Mouse (Mus musculus) embryonic facial prominence, embryonic 14.5 days (tissue): ENCODE results near the gene Fastkd5. TPM values are rescaled to one million over a fixed set of nuclear protein-coding genes. Genes with fewer than 3 reads are reported as not detected.

Experiments
- ATAC-seq: fragments of 200-750 bp; cut with Nextera tagmentation; 2 replicates; pipeline ENCODE4 v1.8.0; 2017; ENCODE audit warnings: low read depth, moderate number of reproducible peaks, moderate TSS enrichment
- DNase-seq: peaks from one replicate; pipeline ENCODE4 v3.0.0-alpha.2; 2015; ENCODE audit warnings: low spot score
- H3K27ac ChIP-seq: fragments of 300-500 bp; sonication (generic); replicated peaks from 2 replicates; pipeline ENCODE4 v1.5.1; 2014; ENCODE audit warnings: low read depth, mild to moderate bottlenecking, low read length, moderate library complexity
- H3K27me3 ChIP-seq: fragments of 300-500 bp; sonication (generic); replicated peaks from 2 replicates; pipeline ENCODE4 v1.6.1; 2014; ENCODE audit warnings: low read length; ENCODE audit not compliant: control insufficient read depth, insufficient read depth
- H3K36me3 ChIP-seq: fragments of 300-500 bp; sonication (generic); 2 replicates; pipeline ENCODE4 v1.6.1; 2014; ENCODE audit warnings: low read length, mixed read lengths; ENCODE audit not compliant: control insufficient read depth, insufficient read depth
- H3K4me1 ChIP-seq: fragments of 300-500 bp; sonication (generic); 2 replicates; pipeline ENCODE4 v1.6.1; 2014; ENCODE audit warnings: antibody characterized with exemption, low read length; ENCODE audit not compliant: control insufficient read depth, insufficient read depth
- H3K4me2 ChIP-seq: fragments of 300-500 bp; sonication (generic); 2 replicates; pipeline ENCODE4 v1.6.1; 2014; ENCODE audit warnings: low read depth, mild to moderate bottlenecking, low read length, moderate library complexity, mixed read lengths
- H3K4me3 ChIP-seq: fragments of 300-500 bp; sonication (generic); 2 replicates; pipeline ENCODE4 v1.5.1; 2014; ENCODE audit warnings: low read depth, mild to moderate bottlenecking, low read length
- H3K9ac ChIP-seq: fragments of 300-500 bp; sonication (generic); 2 replicates; pipeline ENCODE4 v1.6.1; 2014; ENCODE audit warnings: low read depth, mild to moderate bottlenecking, low read length, moderate library complexity, mixed read lengths
- H3K9me3 ChIP-seq: fragments of 300-500 bp; sonication (generic); 2 replicates; pipeline ENCODE4 v1.6.1; 2016; ENCODE audit warnings: low read length; ENCODE audit not compliant: control insufficient read depth
- WGBS: fragments of 180-500 bp; shearing (Covaris S2); extraction: QIAGEN DNeasy Blood & Tissue Kit; methylation state at CpG from one replicate; pipeline ENCODE4 v1.1.7; 2014; 5-methylcytosine and 5-hydroxymethylcytosine counted together
- polyA plus RNA-seq: library from polyadenylated mRNA; unstranded; fragments of >200 nt; fragmentation: Nextera tagmentation; extraction: Ambion mirVana; gene quantifications from 2 replicates; pipeline ENCODE4 v1.2.1, GENCODE M21; 2014

Fastkd5 gene
- polyA plus RNA-seq, 1 experiment from 2014 or later = 15.4 TPM

DNA sequence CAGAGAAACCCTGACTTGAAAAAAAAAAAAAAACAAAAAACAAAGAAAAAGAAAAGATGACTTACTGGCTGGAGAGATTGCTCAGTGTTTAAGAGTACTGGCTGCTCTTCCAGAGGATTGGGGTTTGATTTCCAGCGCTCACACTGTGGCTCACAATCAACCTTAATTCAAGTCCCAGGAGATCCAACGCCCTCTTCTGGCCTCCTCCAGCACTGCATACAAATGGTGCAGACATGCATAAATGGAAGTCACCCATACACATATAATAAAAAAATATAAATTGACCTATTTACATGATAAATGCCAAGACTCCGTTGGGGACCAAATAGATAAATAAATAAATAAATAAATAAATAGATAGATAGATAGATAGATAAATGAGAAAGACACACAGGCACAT lies 1.4 kb downstream of the Fastkd5 start:
- peaks cover 36% of the 10 kb centered on the region for H3K36me3 ChIP-seq
- no peaks in the 10 kb centered on the region for H3K27me3 ChIP-seq
- peaks cover 5% of the 10 kb centered on the region for H3K4me1 ChIP-seq
- 67% methylated on average over 3 of the region's 3 CpGs for WGBS
- H3K4me3 ChIP-seq = peak overlapping the region; percentile 96; the same call in 1 of the 2 replicates
- ATAC-seq = no peak
- peak overlapping the region; percentile 91 for H3K4me2 ChIP-seq
- no peak for DNase-seq
- H3K9me3 ChIP-seq = no peaks in the 10 kb centered on the region
- no peak overlapping the region for H3K9ac ChIP-seq
- no peak overlapping the region for H3K27ac ChIP-seq

- Histone ChIP-seq H3K9me3 (no peaks in the 10 kb centered on the region), H3K4me2 (no peak overlapping the region), H3K36me3 (peaks cover 50% of the 10 kb centered on the region), H3K9ac (no peak overlapping the region), H3K27me3 (no peaks in the 10 kb centered on the region), H3K4me1 (no peaks in the 10 kb centered on the region), H3K4me3 (no peak overlapping the region), H3K27ac (no peak overlapping the region)
- 95% methylated on average over 7 of the region's 7 CpGs for WGBS
- DNase-seq (no peak), ATAC-seq (no peak)
These were observed 10.9 kb downstream of the Fastkd5 start for GRCm38 (mm10) chr2:130618972-130619371.

GRCm38 (mm10) chr2:130613091-130613490 lies 16.7 kb downstream of the Fastkd5 start:
- no peaks in the 10 kb centered on the region for H3K9me3 ChIP-seq

DNA sequence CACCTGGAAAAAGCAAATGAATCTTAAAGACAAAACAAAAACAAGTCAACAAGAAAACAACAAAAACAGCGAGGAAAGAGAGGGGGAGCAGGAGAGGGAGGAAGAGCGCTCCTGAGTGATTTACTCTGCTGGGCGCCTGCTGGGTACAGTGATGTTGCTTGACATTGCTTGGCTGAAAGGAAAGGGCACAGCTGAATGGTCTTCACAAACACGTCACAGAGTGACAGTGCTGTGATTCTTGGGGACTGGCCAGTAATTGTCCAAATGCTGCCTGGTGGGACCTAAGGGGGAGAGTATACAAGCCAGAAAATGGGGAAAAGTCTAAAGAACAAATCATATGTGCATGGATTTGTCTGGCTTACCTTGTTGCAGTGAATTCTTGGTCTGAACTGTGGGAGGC lies 27.6 kb downstream of the Fastkd5 start:
- Histone ChIP-seq H3K27ac (no peak overlapping the region), H3K4me2 (no peak overlapping the region), H3K9ac (no peak overlapping the region), H3K4me1 (no peaks in the 10 kb centered on the region), H3K36me3 (peaks cover 50% of the 10 kb centered on the region), H3K27me3 (no peaks in the 10 kb centered on the region), H3K4me3 (no peak overlapping the region), H3K9me3 (no peaks in the 10 kb centered on the region)
- 88% methylated on average over 4 of the region's 4 CpGs for WGBS
- no peak for DNase-seq
- no peak for ATAC-seq

More at GRCm38 (mm10) chr2:130613091-130613490, 16.7 kb downstream of the Fastkd5 start:
- H3K9ac ChIP-seq = no peak overlapping the region
- peaks cover 42% of the 10 kb centered on the region for H3K36me3 ChIP-seq
- 58% methylated on average over 3 of the region's 3 CpGs for WGBS
- no peak for DNase-seq
- ATAC-seq = no peak
- no peak overlapping the region for H3K4me2 ChIP-seq
- H3K4me3 ChIP-seq = no peak overlapping the region
- no peaks in the 10 kb centered on the region for H3K4me1 ChIP-seq
- no peaks in the 10 kb centered on the region for H3K27me3 ChIP-seq
- H3K27ac ChIP-seq = no peak overlapping the region

DNA sequence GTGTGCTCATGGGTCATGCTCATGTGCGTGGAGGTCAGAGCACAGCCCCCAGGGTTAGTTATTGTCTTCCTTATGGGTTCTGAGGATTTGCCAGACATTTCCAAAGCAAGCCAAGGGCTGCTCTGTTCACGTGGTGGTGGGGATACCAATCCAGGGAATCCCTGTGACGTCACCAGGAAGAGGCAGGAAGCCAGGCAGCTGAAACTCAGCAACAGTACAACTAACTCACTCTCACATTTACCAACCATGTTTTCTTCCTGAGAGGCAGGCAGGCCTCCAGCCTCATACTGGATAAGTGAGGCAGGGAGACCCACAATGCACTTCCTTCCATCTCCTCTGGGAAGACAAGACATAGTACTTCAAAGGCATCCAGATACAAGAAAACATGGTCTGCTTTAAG lies 31.4 kb downstream of the Fastkd5 start:
- Histone ChIP-seq H3K4me3 (no peak overlapping the region), H3K9ac (no peak overlapping the region), H3K27me3 (no peaks in the 10 kb centered on the region), H3K4me2 (no peak overlapping the region), H3K4me1 (no peaks in the 10 kb centered on the region), H3K36me3 (peaks cover 62% of the 10 kb centered on the region), H3K9me3 (no peaks in the 10 kb centered on the region), H3K27ac (no peak overlapping the region)
- no peak for DNase-seq
- WGBS = 69% methylated on average over 3 of the region's 3 CpGs
- ATAC-seq = no peak

- ATAC-seq (no peak; the same call in 1 of the 2 replicates), DNase-seq (peak; percentile 57)
- H3K4me3 ChIP-seq = no peak overlapping the region
- no peaks in the 10 kb centered on the region for H3K9me3 ChIP-seq
- WGBS = 0% methylated on average over 1 of the region's 1 CpGs
- no peak overlapping the region for H3K9ac ChIP-seq
- H3K4me2 ChIP-seq = no peak overlapping the region
- no peaks in the 10 kb centered on the region for H3K4me1 ChIP-seq
- peaks cover 59% of the 10 kb centered on the region for H3K36me3 ChIP-seq
- no peak overlapping the region for H3K27ac ChIP-seq
- no peaks in the 10 kb centered on the region for H3K27me3 ChIP-seq
These were observed 32.2 kb downstream of the Fastkd5 start for GRCm38 (mm10) chr2:130597601-130598010.

DNA sequence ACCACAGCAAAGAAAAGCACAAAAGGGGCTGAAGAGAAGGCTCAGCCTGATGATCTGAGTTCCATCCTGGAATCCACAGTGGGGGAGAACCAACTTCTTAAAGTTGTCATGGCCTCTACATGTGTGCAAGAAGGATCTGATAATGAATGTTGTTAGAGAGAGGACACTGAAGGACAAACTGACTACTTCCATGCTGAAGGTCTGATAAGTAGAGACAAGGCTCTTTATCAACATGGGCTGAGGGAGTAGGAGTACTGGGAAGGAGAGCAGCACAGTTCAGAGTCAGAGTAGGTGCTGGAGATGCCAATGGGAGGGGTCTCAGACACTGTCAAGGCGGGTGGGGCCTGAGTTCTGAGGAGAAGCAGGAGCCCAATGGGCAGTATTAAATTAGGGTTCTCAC lies 34.2 kb downstream of the Fastkd5 start:
- H3K4me1 ChIP-seq = no peaks in the 10 kb centered on the region
- 80% methylated on average over 1 of the region's 1 CpGs for WGBS
- H3K36me3 ChIP-seq = peaks cover 57% of the 10 kb centered on the region
- H3K4me3 ChIP-seq = no peak overlapping the region
- no peak for DNase-seq
- H3K27ac ChIP-seq = no peak overlapping the region
- no peak for ATAC-seq
- H3K9ac ChIP-seq = no peak overlapping the region
- no peaks in the 10 kb centered on the region for H3K27me3 ChIP-seq
- H3K4me2 ChIP-seq = no peak overlapping the region
- H3K9me3 ChIP-seq = no peaks in the 10 kb centered on the region

GRCm38 (mm10) chr2:130591016-130591415 lies 38.8 kb downstream of the Fastkd5 start:
- Histone ChIP-seq H3K4me2 (no peak overlapping the region), H3K27ac (no peak overlapping the region), H3K9ac (no peak overlapping the region), H3K4me3 (no peak overlapping the region), H3K36me3 (peaks cover 32% of the 10 kb centered on the region), H3K27me3 (no peaks in the 10 kb centered on the region), H3K9me3 (no peaks in the 10 kb centered on the region), H3K4me1 (no peaks in the 10 kb centered on the region)
- DNase-seq (no peak), ATAC-seq (no peak)
- WGBS = 95% methylated on average over 2 of the region's 2 CpGs

GRCm38 (mm10) chr2:130589761-130590160 lies 40.1 kb downstream of the Fastkd5 start:
- no peaks in the 10 kb centered on the region for H3K4me1 ChIP-seq
- H3K27ac ChIP-seq = no peak overlapping the region
- no peaks in the 10 kb centered on the region for H3K27me3 ChIP-seq
- H3K9me3 ChIP-seq = no peaks in the 10 kb centered on the region
- ATAC-seq (no peak), DNase-seq (no peak)
- H3K9ac ChIP-seq = no peak overlapping the region
- WGBS = 80% methylated on average over 2 of the region's 2 CpGs
- H3K4me3 ChIP-seq = no peak overlapping the region
- peaks cover 20% of the 10 kb centered on the region for H3K36me3 ChIP-seq
- no peak overlapping the region for H3K4me2 ChIP-seq
